Mouse (Mus musculus) lung, postnatal 0 days (tissue): ENCODE measurements around the gene Ogn. TPM values are rescaled to one million over a fixed set of nuclear protein-coding genes. Genes with fewer than 3 reads are reported as not detected.

Experiments used
- ATAC-seq: fragments of 200-750 bp; cut with Nextera tagmentation; 2 replicates; pipeline ENCODE4 v1.8.0; 2017; ENCODE audit warnings: moderate library complexity
- DNase-seq: peaks from one replicate; pipeline ENCODE4 v3.0.0-alpha.2; 2016; ENCODE audit warnings: low spot score
- H3K27ac ChIP-seq: fragments of 300-500 bp; sonication (generic); 2 replicates; pipeline ENCODE4 v1.5.1; 2014; ENCODE audit warnings: antibody characterized with exemption, mild to moderate bottlenecking, low read length, mixed read lengths
- H3K27me3 ChIP-seq: fragments of 300-500 bp; sonication (generic); replicated peaks from 2 replicates; pipeline ENCODE4 v1.6.1; 2014; ENCODE audit warnings: low read length, mixed read lengths; ENCODE audit not compliant: insufficient read depth
- H3K36me3 ChIP-seq: fragments of 300-500 bp; sonication (generic); 2 replicates; pipeline ENCODE4 v1.6.1; 2014; ENCODE audit warnings: low read length, mixed read lengths; ENCODE audit not compliant: insufficient read depth
- H3K4me1 ChIP-seq: fragments of 300-500 bp; sonication (generic); 2 replicates; pipeline ENCODE4 v1.6.1; 2014; ENCODE audit warnings: antibody characterized with exemption, low read depth, low read length, mixed read lengths; ENCODE audit not compliant: insufficient read depth
- H3K4me2 ChIP-seq: fragments of 300-500 bp; sonication (generic); replicated peaks from 2 replicates; pipeline ENCODE4 v1.6.1; 2014; ENCODE audit warnings: low read depth, mild to moderate bottlenecking, low read length, moderate library complexity, mixed read lengths
- H3K4me3 ChIP-seq: fragments of 300-500 bp; sonication (generic); 2 replicates; pipeline ENCODE4 v1.5.1; 2014; ENCODE audit warnings: low read depth, low read length
- H3K9ac ChIP-seq: fragments of 300-500 bp; sonication (generic); replicated peaks from 2 replicates; pipeline ENCODE4 v1.6.1; 2014; ENCODE audit warnings: low read depth, mild to moderate bottlenecking
- H3K9me3 ChIP-seq: fragments of 300-500 bp; sonication (generic); 2 replicates; pipeline ENCODE4 v1.6.1; 2016; ENCODE audit warnings: low read length, mixed read lengths
- CTCF ChIP-seq: IDR thresholded peaks from 2 replicates; pipeline ENCODE4 v1.5.1; 2016; ENCODE audit warnings: antibody characterized with exemption, mild to moderate bottlenecking
- EP300 ChIP-seq: IDR thresholded peaks from 2 replicates; pipeline ENCODE4 v1.6.1; 2016; ENCODE audit warnings: antibody characterized with exemption, mild to moderate bottlenecking, control low read depth
- WGBS: fragments of 180-500 bp; shearing (Covaris S2); extraction: QIAGEN DNeasy Blood & Tissue Kit; methylation state at CpG from one replicate; pipeline ENCODE4 v1.1.7; 2014; 5-methylcytosine and 5-hydroxymethylcytosine counted together
- polyA plus RNA-seq: library from polyadenylated mRNA; unstranded; fragments of >200 nt; fragmentation: Nextera tagmentation; extraction: Ambion mirVana; gene quantifications from 2 replicates; pipeline ENCODE4 v1.2.1, GENCODE M21; 2015

Gene Ogn
- 79.1 and 79.9 TPM in 2 replicates for polyA plus RNA-seq

DNA sequence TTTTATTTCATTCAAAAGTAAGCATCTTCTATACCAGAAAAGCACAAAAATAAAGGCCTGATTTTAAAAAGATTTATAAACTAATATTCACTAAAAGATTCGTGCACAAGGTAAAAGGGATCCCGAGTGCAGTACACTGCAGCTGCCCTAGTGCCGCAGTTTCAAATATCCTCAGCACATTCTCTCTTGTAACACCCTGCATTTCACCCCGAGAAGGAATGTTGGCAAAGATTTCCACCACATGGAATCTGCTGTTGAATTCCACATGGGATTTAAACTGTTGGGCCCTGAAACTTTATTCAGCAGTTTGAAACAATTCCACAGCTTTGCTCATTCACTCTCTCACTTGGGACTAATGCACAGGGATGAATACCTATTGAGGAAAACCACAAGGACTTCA is at the start of gene Ogn:
TSS of gene Ogn (plus strand) at position 333 of the 400 bp plus-strand sequence.
- Histone ChIP-seq H3K4me2 (peak within 1 kb of the TSS; percentile 30; the same call in 1 of the 2 replicates), H3K4me1 (no peaks in the 10 kb centered on the region), H3K4me3 (peak within 1 kb of the TSS; percentile 20), H3K9ac (peak within 1 kb of the TSS; percentile 26; the same call in 1 of the 2 replicates), H3K36me3 (no peaks in the 10 kb centered on the region), H3K27ac (no peak within 1 kb of the TSS), H3K27me3 (no peaks in the 10 kb centered on the region), H3K9me3 (no peaks in the 10 kb centered on the region)
- TF ChIP-seq CTCF (peak; percentile 13; the same call in 1 of the 2 replicates), EP300 (0 out of 2 replicates have a peak, but pooled peaks have one; percentile 19)
- peak; percentile 53; the same call in 1 of the 2 replicates for ATAC-seq
- 58% methylated on average over 4 of the region's 4 CpGs for WGBS
- DNase-seq = peak; percentile 78

DNA sequence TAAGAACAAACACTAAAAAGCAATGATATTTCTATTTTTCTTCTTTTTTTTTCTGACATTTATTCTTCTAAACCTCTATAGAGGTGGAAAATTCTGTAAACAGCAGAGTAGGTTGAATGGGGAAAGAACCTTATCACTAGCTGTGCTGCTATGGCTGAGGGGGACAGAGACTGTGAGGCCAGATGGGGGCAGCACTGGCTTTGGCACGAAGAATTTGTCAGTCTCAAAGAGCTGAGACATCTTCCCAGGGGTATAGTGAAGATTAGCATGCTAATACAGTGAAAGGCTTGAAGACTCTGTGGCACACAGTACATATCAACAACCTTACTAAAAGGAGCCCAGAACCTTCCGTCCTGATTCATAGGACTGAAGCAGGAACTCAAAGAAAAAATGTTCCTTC is 48.7 kb upstream of the Ogn start:
- TF ChIP-seq EP300 = no peak
- TF ChIP-seq CTCF = peak; percentile 71
- Histone ChIP-seq H3K9ac (no peak overlapping the region), H3K4me2 (no peak overlapping the region), H3K9me3 (no peaks in the 10 kb centered on the region), H3K4me1 (no peaks in the 10 kb centered on the region), H3K27me3 (no peaks in the 10 kb centered on the region), H3K36me3 (no peaks in the 10 kb centered on the region), H3K27ac (no peak overlapping the region), H3K4me3 (no peak overlapping the region)
- WGBS = 47% methylated on average over 2 of the region's 2 CpGs
- DNase-seq = peak; percentile 42
- ATAC-seq = peak; percentile 35

DNA sequence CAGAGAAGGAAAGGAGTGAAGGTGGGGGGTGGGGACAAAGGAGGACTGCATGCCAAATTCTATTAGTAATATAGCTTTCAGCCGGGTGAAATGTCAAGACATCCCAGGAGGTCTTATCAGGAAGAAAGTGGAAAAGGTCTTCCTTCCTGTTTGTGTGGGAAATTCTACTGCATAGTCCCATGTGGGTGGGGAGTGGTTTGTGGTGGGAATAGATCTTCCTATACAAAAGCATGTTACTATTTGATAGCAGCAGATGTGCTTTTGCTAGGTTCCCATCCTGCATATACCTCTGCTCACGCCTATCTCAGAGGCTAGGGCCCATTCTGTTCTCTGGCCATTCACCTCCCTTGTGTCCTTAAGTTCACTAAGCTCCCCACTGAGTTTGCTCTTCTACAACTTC is 47.0 kb upstream of the Ogn start:
- Histone ChIP-seq H3K36me3 (no peaks in the 10 kb centered on the region), H3K4me2 (no peak overlapping the region), H3K9ac (no peak overlapping the region), H3K27me3 (no peaks in the 10 kb centered on the region), H3K27ac (no peak overlapping the region), H3K4me1 (no peaks in the 10 kb centered on the region), H3K4me3 (no peak overlapping the region), H3K9me3 (no peaks in the 10 kb centered on the region)
- ATAC-seq (no peak), DNase-seq (no peak)
- WGBS = 48% methylated on average over 2 of the region's 2 CpGs
- no peak for TF ChIP-seq EP300
- no peak for TF ChIP-seq CTCF

DNA sequence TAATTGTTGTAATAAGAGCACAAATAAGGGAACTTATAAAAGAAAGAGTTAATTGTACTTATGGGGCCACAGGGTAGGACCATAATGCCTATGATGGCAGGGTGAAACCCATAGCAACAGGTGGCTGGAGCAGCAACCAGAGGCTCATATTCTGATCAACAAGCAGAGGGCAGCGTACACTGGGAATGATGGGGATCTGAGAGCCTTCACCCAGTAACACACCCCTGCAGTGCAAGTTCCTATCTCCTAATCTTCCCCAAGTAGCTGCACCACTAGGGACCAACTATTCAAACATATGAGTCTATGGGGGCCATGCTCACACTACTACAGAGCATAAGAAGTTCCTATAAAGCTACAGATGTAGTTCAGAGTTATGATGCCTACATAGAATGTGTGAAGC is 43.5 kb upstream of the Ogn start:
- H3K4me2 ChIP-seq = no peak overlapping the region
- WGBS = 85% methylated on average over 1 of the region's 1 CpGs
- no peak for DNase-seq
- H3K4me1 ChIP-seq = no peaks in the 10 kb centered on the region
- TF ChIP-seq EP300 (no peak), CTCF (no peak)
- no peak overlapping the region for H3K4me3 ChIP-seq
- no peak overlapping the region for H3K9ac ChIP-seq
- ATAC-seq = no peak
- no peak overlapping the region for H3K27ac ChIP-seq
- H3K27me3 ChIP-seq = no peaks in the 10 kb centered on the region
- no peaks in the 10 kb centered on the region for H3K9me3 ChIP-seq
- H3K36me3 ChIP-seq = no peaks in the 10 kb centered on the region

DNA sequence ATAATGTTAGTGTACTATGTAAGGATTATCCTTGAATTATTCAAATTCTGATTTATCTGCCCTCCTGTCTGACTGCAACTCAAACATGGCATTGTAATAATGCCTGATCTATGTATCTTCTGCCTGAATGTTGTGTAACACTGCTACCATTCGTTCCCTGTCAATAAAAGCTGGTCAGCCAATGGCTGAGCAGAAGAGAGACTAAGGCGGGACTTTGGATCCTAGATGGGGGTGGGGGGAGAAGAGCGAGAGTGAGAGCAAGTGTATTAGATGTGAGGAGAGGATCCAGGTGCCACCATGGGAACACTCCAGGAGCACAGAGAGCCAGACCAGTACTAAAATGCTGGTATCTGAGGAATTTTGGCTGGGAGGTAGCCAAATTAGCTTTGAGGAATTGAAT is 37.5 kb upstream of the Ogn start:
- no peak overlapping the region for H3K4me2 ChIP-seq
- no peak overlapping the region for H3K9ac ChIP-seq
- DNase-seq (no peak), ATAC-seq (no peak)
- H3K27me3 ChIP-seq = no peaks in the 10 kb centered on the region
- H3K4me1 ChIP-seq = no peaks in the 10 kb centered on the region
- TF ChIP-seq CTCF (no peak), EP300 (no peak)
- no peaks in the 10 kb centered on the region for H3K36me3 ChIP-seq
- WGBS = 69% methylated on average over 3 of the region's 3 CpGs
- H3K9me3 ChIP-seq = no peaks in the 10 kb centered on the region
- no peak overlapping the region for H3K27ac ChIP-seq
- no peak overlapping the region for H3K4me3 ChIP-seq

DNA sequence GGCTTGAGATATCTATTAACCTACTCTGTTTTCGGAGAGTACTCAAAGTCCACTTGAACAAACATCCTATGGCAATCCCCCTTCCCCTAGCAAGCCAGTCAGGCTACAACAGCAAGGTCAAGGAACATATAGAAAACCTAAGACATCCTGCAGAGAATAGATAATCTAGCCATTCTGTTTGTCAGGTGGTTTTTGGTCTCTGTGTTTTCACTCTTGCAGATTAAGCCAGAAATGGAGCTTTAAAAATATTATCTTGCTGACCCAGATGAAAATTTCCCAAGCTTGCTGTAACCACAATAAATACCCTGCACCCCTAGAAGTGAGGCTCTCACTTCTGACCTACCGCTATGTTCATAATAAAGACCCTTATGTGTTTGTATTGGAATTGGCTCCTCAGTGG is 36.4 kb upstream of the Ogn start:
- H3K4me1 ChIP-seq = no peaks in the 10 kb centered on the region
- no peak overlapping the region for H3K4me2 ChIP-seq
- H3K9ac ChIP-seq = no peak overlapping the region
- H3K9me3 ChIP-seq = no peaks in the 10 kb centered on the region
- DNase-seq (no peak), ATAC-seq (no peak)
- H3K27me3 ChIP-seq = no peaks in the 10 kb centered on the region
- H3K36me3 ChIP-seq = no peaks in the 10 kb centered on the region
- H3K27ac ChIP-seq = no peak overlapping the region
- no peak for TF ChIP-seq CTCF
- TF ChIP-seq EP300 = no peak
- H3K4me3 ChIP-seq = no peak overlapping the region
- WGBS = 75% methylated on average over 2 of the region's 2 CpGs
